Mouse (Mus musculus) limb, embryonic 14.5 days (tissue): ENCODE results near the gene Gm20379. TPM values are rescaled to one million over a fixed set of nuclear protein-coding genes. Genes with fewer than 3 reads are reported as not detected.

Experiments
- ATAC-seq: fragments of 200-750 bp; cut with Nextera tagmentation; 2 replicates; pipeline ENCODE4 v1.8.0; 2017; ENCODE audit warnings: low read depth, moderate number of reproducible peaks, moderate TSS enrichment; ENCODE audit not compliant: low FRiP score
- DNase-seq: peaks from one replicate; pipeline ENCODE4 v3.0.0-alpha.2; 2015; ENCODE audit warnings: low spot score
- H3K27ac ChIP-seq: fragments of 300-500 bp; sonication (generic); replicated peaks from 2 replicates; pipeline ENCODE4 v1.5.1; 2014; ENCODE audit warnings: low read depth, mild to moderate bottlenecking, low read length, moderate library complexity, mixed read lengths
- H3K27me3 ChIP-seq: fragments of 300-500 bp; sonication (generic); 2 replicates; pipeline ENCODE4 v1.6.1; 2014; ENCODE audit warnings: low read length, mixed read lengths; ENCODE audit not compliant: control insufficient read depth, insufficient read depth
- H3K36me3 ChIP-seq: fragments of 300-500 bp; sonication (generic); 2 replicates; pipeline ENCODE4 v1.6.1; 2014; ENCODE audit warnings: mild to moderate bottlenecking, low read length, moderate library complexity, mixed read lengths; ENCODE audit not compliant: control insufficient read depth, insufficient read depth
- H3K4me1 ChIP-seq: fragments of 300-500 bp; sonication (generic); 2 replicates; pipeline ENCODE4 v1.6.1; 2014; ENCODE audit warnings: antibody characterized with exemption, low read length, mixed read lengths; ENCODE audit not compliant: control insufficient read depth, insufficient read depth
- H3K4me2 ChIP-seq: fragments of 300-500 bp; sonication (generic); replicated peaks from 2 replicates; pipeline ENCODE4 v1.6.1; 2014; ENCODE audit warnings: low read depth, mild to moderate bottlenecking, low read length, moderate library complexity; ENCODE audit not compliant: severe bottlenecking
- H3K4me3 ChIP-seq: fragments of 300-500 bp; sonication (generic); replicated peaks from 2 replicates; pipeline ENCODE4 v1.5.1; 2014; ENCODE audit warnings: low read length
- H3K9ac ChIP-seq: fragments of 300-500 bp; sonication (generic); 2 replicates; pipeline ENCODE4 v1.6.1; 2014; ENCODE audit warnings: mild to moderate bottlenecking, low read depth, low read length, moderate library complexity; ENCODE audit not compliant: severe bottlenecking
- H3K9me3 ChIP-seq: fragments of 300-500 bp; sonication (generic); 2 replicates; pipeline ENCODE4 v1.6.1; 2016; ENCODE audit warnings: low read length; ENCODE audit not compliant: control insufficient read depth
- POLR2A ChIP-seq: fragments of 200-500 bp; IDR thresholded peaks from 2 replicates; pipeline ENCODE4 v1.8.0; 2012; ENCODE audit warnings: inconsistent platforms, mild to moderate bottlenecking, moderate library complexity, borderline replicate concordance; ENCODE audit not compliant: insufficient read depth, insufficient read length; ENCODE audit errors: extremely low read depth
- WGBS: fragments of 180-500 bp; shearing (Covaris S2); extraction: QIAGEN DNeasy Blood & Tissue Kit; methylation state at CpG from one replicate; pipeline ENCODE4 v1.1.7; 2014; 5-methylcytosine and 5-hydroxymethylcytosine counted together
- polyA plus RNA-seq, 2 experiments: library from polyadenylated mRNA; depleted of rRNA in 1 of 2; stranded (reverse) in 1 of 2; unstranded in 1 of 2; fragments of >200 nt; fragmentation: Nextera tagmentation in 1 of 2; extraction: Ambion mirVana in 1 of 2; gene quantifications; 2 replicates each; pipeline versions ENCODE4 v1.2.1 to v1.2.3; 2012 to 2014

Gm20379 gene
- polyA plus RNA-seq, 2 experiments, result 1.0 TPM; not detected in 1

GRCm38 (mm10) chr13:92275292-92275691 is 30.5 kb upstream of the Gm20379 start:
- no peaks in the 10 kb centered on the region for H3K9me3 ChIP-seq
- no peak overlapping the region for H3K27ac ChIP-seq
- H3K9ac ChIP-seq, result no peak overlapping the region
- no peak for TF ChIP-seq POLR2A
- H3K4me2 ChIP-seq, result no peak overlapping the region
- no peak for DNase-seq
- no peaks in the 10 kb centered on the region for H3K27me3 ChIP-seq
- H3K4me3 ChIP-seq, result no peak overlapping the region
- no peak for ATAC-seq
- H3K4me1 ChIP-seq, result peaks cover 13% of the 10 kb centered on the region
- WGBS, result 52% methylated on average over 9 of the region's 9 CpGs
- H3K36me3 ChIP-seq, result no peaks in the 10 kb centered on the region

- H3K4me1 ChIP-seq, result peaks cover 13% of the 10 kb centered on the region
- ATAC-seq (no peak), DNase-seq (no peak)
- TF ChIP-seq POLR2A, result no peak
- no peak overlapping the region for H3K4me2 ChIP-seq
- H3K9ac ChIP-seq, result no peak overlapping the region
- 87% methylated on average over 2 of the region's 2 CpGs for WGBS
- no peaks in the 10 kb centered on the region for H3K27me3 ChIP-seq
- H3K27ac ChIP-seq, result no peak overlapping the region
- no peaks in the 10 kb centered on the region for H3K36me3 ChIP-seq
- H3K4me3 ChIP-seq, result no peak overlapping the region
- no peaks in the 10 kb centered on the region for H3K9me3 ChIP-seq
These were observed 28.8 kb upstream of the Gm20379 start for GRCm38 (mm10) chr13:92277027-92277426.

- Histone ChIP-seq H3K4me3 (no peak overlapping the region), H3K4me1 (0 out of 2 replicates have a peak, but pooled peaks cover 3% of the 10 kb centered on the region), H3K4me2 (no peak overlapping the region), H3K27ac (no peak overlapping the region), H3K9me3 (no peaks in the 10 kb centered on the region), H3K9ac (no peak overlapping the region), H3K27me3 (no peaks in the 10 kb centered on the region), H3K36me3 (peaks cover 4% of the 10 kb centered on the region; the same call in 1 of the 2 replicates)
- 16% methylated on average over 4 of the region's 4 CpGs for WGBS
- ATAC-seq (peak; percentile 60), DNase-seq (peak; percentile 48)
- no peak for TF ChIP-seq POLR2A
These were observed 14.2 kb upstream of the Gm20379 start for GRCm38 (mm10) chr13:92291605-92292004.

GRCm38 (mm10) chr13:92293883-92294282 is 11.9 kb upstream of the Gm20379 start:
- TF ChIP-seq POLR2A, result no peak
- peaks cover 11% of the 10 kb centered on the region for H3K36me3 ChIP-seq
- no peaks in the 10 kb centered on the region for H3K27me3 ChIP-seq
- DNase-seq (no peak), ATAC-seq (no peak)
- no peak overlapping the region for H3K27ac ChIP-seq
- no peaks in the 10 kb centered on the region for H3K9me3 ChIP-seq
- H3K4me1 ChIP-seq, result 0 out of 2 replicates have a peak, but pooled peaks cover 3% of the 10 kb centered on the region
- no peak overlapping the region for H3K4me3 ChIP-seq
- H3K4me2 ChIP-seq, result no peak overlapping the region
- H3K9ac ChIP-seq, result no peak overlapping the region
- 74% methylated on average over 5 of the region's 5 CpGs for WGBS

- H3K9me3 ChIP-seq, result no peaks in the 10 kb centered on the region
- H3K4me3 ChIP-seq, result no peak overlapping the region
- ATAC-seq (no peak), DNase-seq (no peak)
- H3K4me1 ChIP-seq, result peaks cover 4% of the 10 kb centered on the region; the same call in 1 of the 2 replicates
- H3K9ac ChIP-seq, result no peak overlapping the region
- H3K27ac ChIP-seq, result no peak overlapping the region
- H3K36me3 ChIP-seq, result peaks cover 14% of the 10 kb centered on the region
- no peaks in the 10 kb centered on the region for H3K27me3 ChIP-seq
- TF ChIP-seq POLR2A, result no peak
- H3K4me2 ChIP-seq, result no peak overlapping the region
- WGBS, result 93% methylated on average over 4 of the region's 4 CpGs
These were observed 9.3 kb upstream of the Gm20379 start for GRCm38 (mm10) chr13:92296490-92296889.

- no peaks in the 10 kb centered on the region for H3K27me3 ChIP-seq
- no peak for TF ChIP-seq POLR2A
- H3K4me2 ChIP-seq, result no peak overlapping the region
- ATAC-seq (no peak), DNase-seq (no peak)
- no peak overlapping the region for H3K27ac ChIP-seq
- H3K4me3 ChIP-seq, result no peak overlapping the region
- WGBS, result 77% methylated on average over 2 of the region's 2 CpGs
- H3K4me1 ChIP-seq, result peaks cover 7% of the 10 kb centered on the region; the same call in 1 of the 2 replicates
- no peak overlapping the region for H3K9ac ChIP-seq
- peaks cover 14% of the 10 kb centered on the region for H3K36me3 ChIP-seq
- no peaks in the 10 kb centered on the region for H3K9me3 ChIP-seq
These were observed 8.8 kb upstream of the Gm20379 start for GRCm38 (mm10) chr13:92297021-92297420.
